Mouse (Mus musculus) stomach, embryonic 15.5 days (tissue): ENCODE results near the gene Ccdc80. TPM values are rescaled to one million over a fixed set of nuclear protein-coding genes. Genes with fewer than 3 reads are reported as not detected.

Experiments used
- ATAC-seq: fragments of 200-750 bp; cut with Nextera tagmentation; 2 replicates; pipeline ENCODE4 v1.8.0; 2017; ENCODE audit warnings: low read depth, moderate number of reproducible peaks, moderate TSS enrichment; ENCODE audit not compliant: insufficient read depth, low FRiP score
- H3K27ac ChIP-seq: fragments of 300-500 bp; sonication (generic); 2 replicates; pipeline ENCODE4 v1.5.1; 2015; ENCODE audit warnings: mild to moderate bottlenecking, inconsistent platforms
- H3K27me3 ChIP-seq: fragments of 300-500 bp; sonication (generic); replicated peaks from 2 replicates; pipeline ENCODE4 v1.6.1; 2015; ENCODE audit warnings: inconsistent platforms
- H3K36me3 ChIP-seq: fragments of 300-500 bp; sonication (generic); 2 replicates; pipeline ENCODE4 v1.6.1; 2015; ENCODE audit warnings: inconsistent platforms
- H3K4me1 ChIP-seq: fragments of 300-500 bp; sonication (generic); 2 replicates; pipeline ENCODE4 v1.6.1; 2015; ENCODE audit warnings: inconsistent platforms
- H3K4me2 ChIP-seq: fragments of 300-500 bp; sonication (generic); 2 replicates; pipeline ENCODE4 v1.6.1; 2015; ENCODE audit warnings: mild to moderate bottlenecking, inconsistent platforms
- H3K4me3 ChIP-seq: fragments of 300-500 bp; sonication (generic); replicated peaks from 2 replicates; pipeline ENCODE4 v1.5.1; 2015; ENCODE audit warnings: inconsistent platforms
- H3K9ac ChIP-seq: fragments of 300-500 bp; sonication (generic); 2 replicates; pipeline ENCODE4 v1.6.1; 2015; ENCODE audit warnings: inconsistent platforms
- H3K9me3 ChIP-seq: fragments of 300-500 bp; sonication (generic); 2 replicates; pipeline ENCODE4 v1.6.1; 2016; ENCODE audit warnings: inconsistent platforms
- WGBS: fragments of 180-500 bp; shearing (Covaris S2); methylation state at CpG from one replicate; pipeline ENCODE4 v1.1.7; 2015; 5-methylcytosine and 5-hydroxymethylcytosine counted together
- polyA plus RNA-seq: library from polyadenylated mRNA; unstranded; fragments of >200 nt; fragmentation: Nextera tagmentation; extraction: Ambion mirVana; gene quantifications from 2 replicates; pipeline ENCODE4 v1.2.1, GENCODE M21; 2015

Ccdc80 gene
- polyA plus RNA-seq, 1 experiment from 2014 or later, result 98.3 TPM

GRCm38 (mm10) chr16:45120844-45121425 is 27.7 kb downstream of the Ccdc80 start:
- no peaks in the 10 kb centered on the region for H3K27me3 ChIP-seq
- no peak overlapping the region for H3K4me3 ChIP-seq
- H3K9ac ChIP-seq, result no peak overlapping the region
- H3K4me2 ChIP-seq, result no peak overlapping the region
- 44% methylated on average over 5 of the region's 5 CpGs for WGBS
- no peak for ATAC-seq
- no peak overlapping the region; the same call in 1 of the 2 replicates for H3K27ac ChIP-seq
- H3K4me1 ChIP-seq, result no peaks in the 10 kb centered on the region
- H3K9me3 ChIP-seq, result no peaks in the 10 kb centered on the region
- peaks cover 5% of the 10 kb centered on the region; the same call in 1 of the 2 replicates for H3K36me3 ChIP-seq

GRCm38 (mm10) chr16:45122571-45122970 is 29.4 kb downstream of the Ccdc80 start:
- Histone ChIP-seq H3K27ac (no peak overlapping the region), H3K4me3 (no peak overlapping the region), H3K4me1 (no peaks in the 10 kb centered on the region), H3K4me2 (no peak overlapping the region), H3K9me3 (no peaks in the 10 kb centered on the region), H3K27me3 (no peaks in the 10 kb centered on the region), H3K36me3 (0 out of 2 replicates have a peak, but pooled peaks cover 5% of the 10 kb centered on the region), H3K9ac (no peak overlapping the region)
- ATAC-seq, result no peak
- 72% methylated on average over 5 of the region's 5 CpGs for WGBS

- Histone ChIP-seq H3K9ac (no peak overlapping the region), H3K27me3 (no peaks in the 10 kb centered on the region), H3K4me1 (no peaks in the 10 kb centered on the region), H3K9me3 (no peaks in the 10 kb centered on the region), H3K27ac (peak overlapping the region; percentile 26; the same call in 1 of the 2 replicates), H3K4me3 (no peak overlapping the region), H3K4me2 (no peak overlapping the region), H3K36me3 (0 out of 2 replicates have a peak, but pooled peaks cover 5% of the 10 kb centered on the region)
- ATAC-seq, result peak; percentile 39; the same call in 1 of the 2 replicates
- 48% methylated on average over 9 of the region's 9 CpGs for WGBS
Measured at GRCm38 (mm10) chr16:45124230-45125203, 31.3 kb downstream of the Ccdc80 start.

- no peaks in the 10 kb centered on the region for H3K9me3 ChIP-seq
- H3K27ac ChIP-seq, result no peak overlapping the region
- H3K9ac ChIP-seq, result no peak overlapping the region
- H3K4me3 ChIP-seq, result no peak overlapping the region
- H3K4me2 ChIP-seq, result no peak overlapping the region
- no peak for ATAC-seq
- WGBS, result 78% methylated on average over 2 of the region's 2 CpGs
- H3K4me1 ChIP-seq, result no peaks in the 10 kb centered on the region
- no peaks in the 10 kb centered on the region for H3K27me3 ChIP-seq
- H3K36me3 ChIP-seq, result 0 out of 2 replicates have a peak, but pooled peaks cover 5% of the 10 kb centered on the region
Measured at GRCm38 (mm10) chr16:45127936-45128710, 34.9 kb downstream of the Ccdc80 start.

GRCm38 (mm10) chr16:45141711-45142110 is 48.5 kb downstream of the Ccdc80 start:
- H3K4me1 ChIP-seq, result no peaks in the 10 kb centered on the region

GRCm38 (mm10) chr16:45142565-45142964 is 49.4 kb downstream of the Ccdc80 start:
- peaks cover 18% of the 10 kb centered on the region for H3K36me3 ChIP-seq
- H3K4me1 ChIP-seq, result no peaks in the 10 kb centered on the region
- no peaks in the 10 kb centered on the region for H3K27me3 ChIP-seq
- no peak overlapping the region for H3K4me2 ChIP-seq
- H3K9ac ChIP-seq, result no peak overlapping the region
- no peaks in the 10 kb centered on the region for H3K9me3 ChIP-seq
- no peak for ATAC-seq
- no peak overlapping the region for H3K27ac ChIP-seq
- no peak overlapping the region for H3K4me3 ChIP-seq
- WGBS, result 88% methylated on average over 5 of the region's 5 CpGs

More at GRCm38 (mm10) chr16:45141711-45142110, 48.5 kb downstream of the Ccdc80 start:
- Histone ChIP-seq H3K36me3 (peaks cover 17% of the 10 kb centered on the region), H3K9ac (no peak overlapping the region), H3K9me3 (no peaks in the 10 kb centered on the region), H3K27me3 (no peaks in the 10 kb centered on the region), H3K4me2 (no peak overlapping the region), H3K4me3 (no peak overlapping the region), H3K27ac (no peak overlapping the region)
- WGBS, result 96% methylated on average over 5 of the region's 5 CpGs
- ATAC-seq, result no peak

- Histone ChIP-seq H3K4me1 (no peaks in the 10 kb centered on the region), H3K27ac (no peak overlapping the region), H3K9me3 (no peaks in the 10 kb centered on the region), H3K36me3 (peaks cover 19% of the 10 kb centered on the region), H3K27me3 (no peaks in the 10 kb centered on the region), H3K9ac (no peak overlapping the region), H3K4me3 (no peak overlapping the region), H3K4me2 (no peak overlapping the region)
- no peak for ATAC-seq
- 61% methylated on average over 6 of the region's 6 CpGs for WGBS
Measured at GRCm38 (mm10) chr16:45145119-45145518, 51.9 kb downstream of the Ccdc80 start.

- Histone ChIP-seq H3K27ac (no peak overlapping the region), H3K4me3 (no peak overlapping the region), H3K9ac (no peak overlapping the region), H3K27me3 (no peaks in the 10 kb centered on the region), H3K36me3 (peaks cover 20% of the 10 kb centered on the region), H3K4me2 (no peak overlapping the region), H3K9me3 (no peaks in the 10 kb centered on the region), H3K4me1 (no peaks in the 10 kb centered on the region)
- no peak for ATAC-seq
- 89% methylated on average over 10 of the region's 10 CpGs for WGBS
Measured at GRCm38 (mm10) chr16:45148488-45149082, 55.4 kb downstream of the Ccdc80 start.

GRCm38 (mm10) chr16:45154741-45155250 is 61.6 kb downstream of the Ccdc80 start:
- Histone ChIP-seq H3K9me3 (no peaks in the 10 kb centered on the region), H3K4me3 (no peak overlapping the region), H3K27me3 (no peaks in the 10 kb centered on the region), H3K9ac (no peak overlapping the region), H3K36me3 (peaks cover 9% of the 10 kb centered on the region; the same call in 1 of the 2 replicates), H3K27ac (no peak overlapping the region), H3K4me1 (peaks cover 8% of the 10 kb centered on the region; the same call in 1 of the 2 replicates), H3K4me2 (no peak overlapping the region)
- no peak for ATAC-seq
- 67% methylated on average over 3 of the region's 3 CpGs for WGBS

- no peaks in the 10 kb centered on the region for H3K27me3 ChIP-seq
- under 1% methylated on average over 20 of the region's 20 CpGs for WGBS
Measured at GRCm38 (mm10) chr16:45158136-45158521, 64.9 kb downstream of the Ccdc80 start.

More at GRCm38 (mm10) chr16:45158136-45158521, 64.9 kb downstream of the Ccdc80 start:
- ATAC-seq, result peak; percentile 68
- peaks cover 8% of the 10 kb centered on the region; the same call in 1 of the 2 replicates for H3K4me1 ChIP-seq
- peak overlapping the region; percentile 95 for H3K27ac ChIP-seq
- no peaks in the 10 kb centered on the region for H3K36me3 ChIP-seq
- H3K9me3 ChIP-seq, result no peaks in the 10 kb centered on the region
- peak overlapping the region; percentile 45 for H3K9ac ChIP-seq
- H3K4me3 ChIP-seq, result peak overlapping the region; percentile 97
- peak overlapping the region; percentile 76 for H3K4me2 ChIP-seq
